Mouse (Mus musculus) gastrocnemius, postnatal 25 days (tissue): Measurements from ENCODE around the gene Lfng. TPM values are rescaled to one million over a fixed set of nuclear protein-coding genes. Genes with fewer than 3 reads are reported as not detected.

Source experiments
- DNase-seq: peaks from one replicate; pipeline ENCODE4 v3.0.0; 2022
- total RNA-seq, 2 experiments: library from RNA; stranded (reverse); gene quantifications; 1 replicate in 1 of 2; 2 replicates in 1 of 2; pipeline ENCODE4 v1.2.3; 2021

Gene Lfng
- total RNA-seq, 2 experiments from 2014 or later: 2.7 to 5.5 TPM

DNA sequence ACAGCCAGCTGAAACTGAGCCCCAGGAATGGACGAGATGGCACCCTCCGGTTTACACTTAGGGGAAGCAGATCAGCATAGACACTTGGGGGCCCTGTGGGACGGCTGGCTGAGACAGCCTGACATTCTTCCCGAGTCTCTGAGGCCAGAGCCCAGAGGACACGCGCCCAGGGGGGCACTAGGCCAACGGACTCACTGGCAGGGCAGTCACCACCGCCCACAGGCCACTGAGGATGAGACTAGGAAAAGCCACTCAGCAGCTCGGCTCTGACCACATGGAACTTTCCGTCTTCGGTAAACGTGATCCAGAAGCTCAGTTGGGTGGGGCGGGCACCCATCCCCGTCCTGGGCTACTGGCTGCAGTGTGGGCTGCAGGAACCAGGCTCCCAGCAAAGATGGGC, 32.8 kb downstream of the Lfng start:
- peak; percentile 84 for DNase-seq

DNA sequence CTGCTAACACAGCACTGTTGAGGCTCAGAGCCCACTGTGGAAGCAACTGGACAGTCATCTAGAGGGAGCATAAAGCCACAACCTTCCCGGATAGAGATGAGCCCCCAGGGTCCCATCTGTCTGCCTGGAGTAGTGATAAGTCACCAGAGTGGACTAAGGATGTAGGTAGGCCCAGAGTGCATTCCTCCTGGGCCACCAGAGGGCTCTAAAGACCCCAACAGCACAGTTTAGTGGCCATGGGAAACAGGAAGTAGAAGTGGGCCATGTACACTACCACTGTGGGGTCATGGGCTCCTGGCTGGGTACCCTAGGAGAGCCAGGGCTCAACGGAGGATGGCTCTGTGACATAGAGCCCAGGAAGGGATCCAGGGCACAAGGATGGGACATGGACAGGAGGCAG, 33.7 kb downstream of the Lfng start:
- no peak for DNase-seq

DNA sequence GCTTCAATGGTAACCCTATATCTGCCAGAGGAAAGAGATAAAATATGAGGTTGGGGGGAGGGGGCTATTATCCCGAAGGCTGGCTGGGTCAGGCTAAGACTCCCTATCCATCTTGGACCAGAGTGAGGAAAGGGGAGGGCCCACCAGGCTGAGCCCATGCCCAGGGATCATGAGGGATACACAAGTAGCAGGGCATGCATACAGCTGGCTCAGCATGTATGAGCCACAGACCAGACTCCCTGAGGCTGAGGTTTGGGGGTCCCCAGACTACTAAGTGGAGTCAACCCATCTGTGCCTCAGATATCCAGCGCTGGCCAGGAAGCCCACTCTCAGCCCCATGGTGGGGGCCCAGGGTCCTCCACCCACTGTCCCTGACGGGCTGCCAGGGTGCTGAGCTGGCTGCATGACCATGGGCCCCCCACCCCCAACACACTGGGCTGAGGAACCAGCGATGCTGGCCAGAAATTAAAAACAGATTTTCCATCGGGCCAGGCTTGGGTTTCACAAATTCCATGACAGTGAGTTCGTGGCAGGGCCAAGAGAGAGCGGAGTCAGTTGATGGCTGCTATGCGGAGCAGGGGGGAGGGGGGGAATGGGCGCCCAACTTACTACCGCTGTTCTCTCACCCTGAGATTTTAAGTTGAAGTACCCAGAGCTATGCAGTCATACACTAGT, 34.3 kb downstream of the Lfng start:
- DNase-seq: peak; percentile 57

DNA sequence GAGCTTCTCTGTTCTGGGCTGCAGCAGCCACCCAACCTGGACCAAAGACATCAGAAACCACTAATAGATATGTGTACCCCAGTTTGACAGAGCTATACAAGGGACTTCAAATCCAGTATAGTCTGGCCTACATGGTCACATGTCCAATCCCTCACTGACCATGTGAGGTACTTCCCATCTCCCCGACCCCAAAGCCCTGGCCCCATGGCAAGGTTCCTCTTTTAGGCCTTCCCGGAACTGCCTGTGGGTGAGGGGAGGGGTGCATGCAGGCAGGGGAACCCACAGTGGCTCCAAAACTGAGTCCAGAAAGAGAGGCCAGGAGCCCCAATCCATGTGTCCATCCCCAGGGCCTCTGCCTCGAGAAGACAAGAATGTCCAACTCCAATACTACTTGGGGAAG, 35.0 kb downstream of the Lfng start:
- DNase-seq: peak; percentile 52

DNA sequence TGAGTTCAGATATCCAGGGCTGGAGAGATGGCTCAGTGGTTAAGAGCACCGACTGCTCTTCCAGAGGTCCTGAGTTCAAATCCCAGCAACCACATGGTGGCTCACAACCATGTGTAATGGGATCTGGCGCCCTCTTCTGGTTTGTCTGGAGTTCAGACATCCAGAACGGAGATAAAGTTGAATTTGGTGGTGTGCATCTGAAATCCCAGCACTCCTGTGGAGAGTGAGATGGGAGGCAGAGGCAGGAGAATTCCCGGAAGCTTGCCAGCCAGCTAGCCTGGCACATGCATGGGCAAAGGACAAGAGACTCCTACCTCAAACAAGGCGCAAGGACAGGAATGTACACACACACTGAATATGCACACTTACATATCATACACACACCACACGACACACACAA, 37.1 kb downstream of the Lfng start:
- DNase-seq: no peak

DNA sequence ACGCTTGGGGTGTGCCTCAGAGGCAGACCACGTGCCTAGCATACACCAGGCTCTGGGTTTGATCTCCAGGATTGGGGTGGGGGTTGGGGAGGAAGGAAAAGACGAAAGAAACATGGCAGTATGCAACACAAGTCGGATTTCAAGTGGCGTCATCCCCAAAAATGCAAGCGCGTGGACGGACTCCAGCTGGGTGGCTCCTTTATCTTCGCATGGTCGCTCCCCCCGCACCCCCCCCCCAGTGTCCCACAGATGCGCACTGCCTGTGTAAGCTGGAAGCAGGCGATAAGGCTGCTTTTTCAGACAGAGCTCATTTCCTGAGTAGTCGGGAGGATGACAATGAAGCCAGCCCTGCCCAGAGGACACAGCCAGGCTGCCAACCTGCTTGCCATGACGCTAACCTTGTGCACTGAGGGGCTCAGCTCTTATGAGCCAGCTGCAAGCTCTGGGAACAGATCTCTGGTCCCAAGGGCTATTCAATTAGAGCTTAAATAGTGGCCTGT, 37.6 kb downstream of the Lfng start:
- no peak for DNase-seq

DNA sequence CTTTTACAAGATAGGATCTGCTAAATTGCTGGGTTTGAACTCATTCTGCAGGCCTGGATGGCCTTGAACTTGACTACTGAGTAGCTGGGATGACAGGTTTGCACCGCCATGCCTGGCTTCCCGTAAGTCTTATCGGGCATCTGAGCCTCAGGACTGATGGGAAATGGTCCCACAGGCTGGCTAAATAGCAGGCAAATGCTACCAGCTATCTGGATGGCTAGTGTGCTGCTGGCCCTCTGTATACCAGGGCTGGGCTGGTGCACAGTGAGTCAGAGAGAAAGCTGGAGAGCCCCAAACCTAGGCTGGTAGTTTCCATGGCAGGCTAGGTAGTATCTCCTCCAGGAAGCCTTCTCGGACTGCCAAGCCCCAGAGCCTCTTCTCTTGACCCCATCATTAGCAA, 38.3 kb downstream of the Lfng start:
- DNase-seq: no peak

DNA sequence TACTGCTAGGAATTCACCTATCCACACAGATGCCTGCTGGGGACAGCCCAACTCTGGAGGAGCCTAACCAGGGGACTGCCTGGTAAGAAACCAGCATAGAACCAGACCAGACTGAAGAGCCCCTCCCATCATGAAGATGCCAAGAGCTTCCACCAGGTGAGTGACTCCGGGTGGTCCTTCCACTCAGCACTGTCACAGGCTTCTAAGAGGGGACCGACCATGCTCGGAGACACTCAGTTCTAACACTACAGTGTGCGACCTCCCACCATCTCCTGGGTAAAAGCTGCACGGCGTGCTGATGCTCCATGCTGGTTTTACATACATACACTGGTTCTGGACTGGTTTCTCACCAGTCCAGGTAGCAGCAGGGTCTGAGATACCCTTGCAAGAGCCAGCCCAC, 39.1 kb downstream of the Lfng start:
- DNase-seq: no peak

DNA sequence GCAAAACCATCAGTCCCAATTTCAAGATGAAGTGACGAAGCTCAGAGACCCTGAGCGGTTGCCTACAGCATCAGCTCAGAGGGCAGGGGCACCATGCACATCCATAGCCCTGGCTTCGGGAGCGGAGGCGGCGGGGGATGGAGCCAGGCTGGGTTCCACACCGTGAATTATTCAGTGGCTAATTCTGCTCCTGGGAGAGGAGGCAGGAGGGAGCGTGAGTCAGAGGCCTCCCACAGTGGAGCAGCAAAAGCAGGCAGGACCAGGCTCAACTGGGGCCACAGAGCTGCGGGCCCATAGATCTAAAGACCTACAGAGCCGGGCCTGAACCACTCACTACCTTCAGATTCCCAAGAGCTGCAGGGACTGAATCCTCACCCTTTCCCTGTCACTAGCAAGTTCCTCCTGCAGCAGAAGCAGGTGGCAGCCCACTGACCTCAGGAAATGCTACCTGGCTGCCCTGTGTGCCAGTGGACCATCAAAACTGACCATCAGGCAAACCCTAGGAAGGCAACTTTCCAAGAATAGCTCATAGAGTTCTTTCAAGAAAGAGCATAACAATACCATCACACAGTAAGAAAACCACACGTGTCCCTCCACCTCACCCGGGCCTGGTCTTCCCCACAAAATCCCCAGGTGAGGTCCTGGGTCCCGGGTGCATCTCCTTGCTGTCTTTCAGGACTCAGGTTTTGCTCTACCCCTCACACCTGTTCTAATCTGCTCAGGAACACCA, 40.1 kb downstream of the Lfng start:
- DNase-seq: no peak

DNA sequence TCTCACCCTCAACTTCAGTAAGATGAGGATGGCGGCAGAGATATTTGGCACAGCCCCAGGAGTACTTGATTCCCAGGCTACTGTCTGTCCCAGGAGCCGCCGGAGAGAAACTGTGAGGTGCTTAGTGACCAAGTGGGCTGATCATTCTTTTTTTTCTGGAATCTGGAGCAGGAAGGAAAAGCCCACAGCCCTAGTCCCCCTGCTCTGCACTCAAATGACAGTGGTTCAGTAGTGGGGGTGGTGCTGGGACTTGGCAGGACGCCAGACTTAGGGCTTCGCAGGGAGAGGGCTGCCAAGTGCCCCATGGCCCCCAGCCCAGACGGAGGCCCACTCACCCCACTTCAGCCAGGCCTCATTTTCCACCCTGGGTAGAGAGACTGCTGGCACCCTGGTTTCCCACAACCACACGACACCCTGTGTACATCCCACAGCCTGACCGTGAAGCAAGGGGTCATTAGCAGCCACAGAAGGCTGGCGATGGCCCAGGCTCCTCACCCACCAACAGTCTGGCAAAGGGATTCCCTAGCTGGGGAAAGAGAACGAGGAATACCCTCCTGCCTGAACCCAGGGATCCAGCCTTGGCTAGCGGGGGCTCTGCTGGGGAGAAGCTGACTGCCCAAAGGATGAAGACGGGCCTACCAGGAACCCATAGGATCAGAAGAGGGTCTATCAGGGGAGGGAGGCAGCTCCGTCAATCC, 40.9 kb downstream of the Lfng start:
- no peak for DNase-seq

DNA sequence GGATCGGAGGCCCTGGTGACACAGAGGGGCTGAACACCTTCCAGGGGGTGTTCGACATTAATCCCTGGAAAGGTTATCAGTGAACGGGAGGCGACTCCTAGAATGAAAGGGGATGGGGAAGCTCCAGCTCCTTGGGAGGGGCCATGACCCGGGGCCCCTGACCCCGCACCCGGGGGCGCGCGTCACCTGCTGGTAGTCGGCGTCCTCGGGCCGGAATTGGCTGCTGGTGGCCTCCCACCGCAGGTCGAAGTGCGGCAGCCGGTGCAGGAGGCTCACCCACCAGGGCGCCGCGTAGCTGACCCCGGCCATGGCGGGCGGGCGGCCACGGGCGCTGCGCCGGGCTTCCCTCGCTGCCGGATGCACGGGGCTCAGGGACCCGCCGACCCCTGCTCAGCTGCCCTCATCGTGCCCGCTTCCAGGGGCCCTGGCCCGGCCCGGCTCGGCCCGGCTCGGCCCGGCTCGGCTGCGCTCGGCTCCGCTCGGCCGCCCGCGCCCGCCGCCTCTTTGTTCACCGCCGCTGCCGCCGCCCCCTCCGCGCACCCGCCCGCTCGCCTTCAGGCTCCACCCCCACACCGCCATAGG, 41.5 kb downstream of the Lfng start, which contains the start of gene Ttyh3:
Gene Ttyh3, minus strand, starts transcription at position 513 of the 582 bp plus-strand sequence.
- DNase-seq: no peak

DNA sequence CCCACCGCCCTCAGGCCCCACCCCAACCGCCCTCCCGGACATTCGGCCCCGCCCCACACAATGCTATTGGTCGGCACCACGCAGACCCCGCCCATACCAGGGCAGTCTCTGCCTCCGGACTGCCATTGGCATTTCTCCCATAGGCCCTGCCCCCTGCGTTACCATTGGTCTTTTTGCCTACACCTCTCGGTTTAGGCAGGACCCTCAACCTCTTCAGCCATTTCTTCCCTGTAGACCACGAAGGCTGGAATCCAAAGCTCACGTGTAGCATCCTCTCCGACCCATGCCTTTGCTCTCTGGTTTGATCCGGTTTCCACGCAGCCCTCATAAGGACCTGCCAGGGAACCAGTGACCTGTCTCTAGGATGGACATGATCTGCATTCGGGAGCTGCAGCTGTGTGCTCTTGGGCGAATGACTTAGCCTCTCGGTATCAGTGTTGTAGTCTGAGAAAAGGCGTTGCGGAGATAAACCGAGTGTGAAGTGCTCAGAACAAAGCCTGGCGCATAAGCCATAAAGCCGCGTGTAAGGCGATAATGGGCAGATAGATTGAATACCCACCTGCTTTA, 42.1 kb downstream of the Lfng start:
- peak; percentile 98 for DNase-seq

DNA sequence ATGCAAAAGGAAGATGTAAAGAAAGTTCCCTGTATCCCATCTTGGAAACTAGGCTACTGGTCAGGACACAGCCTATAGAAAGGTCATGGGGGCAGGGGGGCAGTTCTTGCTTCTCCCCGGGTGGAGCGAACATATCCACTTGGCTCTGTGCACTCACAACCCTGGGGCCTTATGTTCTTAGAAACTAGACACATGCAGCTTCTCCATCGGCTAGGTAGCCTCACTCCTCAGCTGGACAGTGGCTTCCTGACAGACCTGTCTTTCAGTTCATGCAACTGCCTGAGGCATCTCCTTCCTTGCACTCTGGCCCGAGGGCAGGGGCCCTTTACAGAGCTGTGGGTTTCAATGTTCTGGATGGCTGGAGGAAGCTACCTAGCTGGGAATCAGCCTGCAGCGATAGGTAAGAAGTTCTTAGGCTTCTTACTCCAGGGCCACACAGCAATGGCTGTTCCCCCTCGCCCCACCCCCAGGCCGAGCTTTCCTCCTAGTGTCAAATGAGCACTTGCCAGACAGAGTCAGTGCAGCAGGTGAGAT, 42.8 kb downstream of the Lfng start:
- DNase-seq: no peak

DNA sequence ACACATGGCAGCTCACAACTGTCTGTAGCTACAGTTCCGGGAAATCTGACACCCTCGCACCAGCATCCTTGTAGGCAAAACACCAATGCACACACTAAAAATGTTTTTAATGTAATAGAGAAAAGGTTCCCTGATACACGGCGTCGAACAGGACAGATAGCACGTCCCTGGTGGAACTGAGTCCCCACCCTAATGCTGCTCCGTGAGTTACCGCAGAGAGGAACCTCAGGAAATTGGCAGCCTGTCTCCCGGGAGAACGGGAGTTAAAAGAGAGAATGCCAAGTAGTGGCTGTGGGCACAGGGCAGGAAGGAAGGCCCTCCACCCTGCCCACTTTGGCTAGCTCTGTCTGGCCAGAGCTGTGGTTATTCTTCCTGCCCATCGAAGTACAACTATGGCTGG, 44.1 kb downstream of the Lfng start:
- no peak for DNase-seq

DNA sequence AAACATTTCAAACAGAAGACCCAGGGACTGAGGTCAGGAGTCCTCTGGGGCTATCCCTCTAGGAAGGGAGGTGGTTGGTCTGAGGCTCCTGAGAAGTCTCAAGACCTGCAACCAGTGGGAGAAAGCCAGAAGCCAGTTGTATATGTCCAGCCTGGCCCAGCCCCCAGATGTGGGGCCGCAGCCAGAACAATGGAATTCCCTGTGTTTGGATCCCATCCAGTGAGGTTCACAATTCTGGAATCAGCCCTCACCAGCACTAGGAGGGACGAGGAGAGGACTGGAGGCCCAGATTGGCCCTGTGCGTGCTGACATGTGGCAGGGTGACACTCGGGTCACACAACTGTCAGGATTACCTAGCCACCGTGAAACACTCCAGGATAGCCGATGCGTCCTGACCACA, 45.5 kb downstream of the Lfng start:
- DNase-seq: no peak

DNA sequence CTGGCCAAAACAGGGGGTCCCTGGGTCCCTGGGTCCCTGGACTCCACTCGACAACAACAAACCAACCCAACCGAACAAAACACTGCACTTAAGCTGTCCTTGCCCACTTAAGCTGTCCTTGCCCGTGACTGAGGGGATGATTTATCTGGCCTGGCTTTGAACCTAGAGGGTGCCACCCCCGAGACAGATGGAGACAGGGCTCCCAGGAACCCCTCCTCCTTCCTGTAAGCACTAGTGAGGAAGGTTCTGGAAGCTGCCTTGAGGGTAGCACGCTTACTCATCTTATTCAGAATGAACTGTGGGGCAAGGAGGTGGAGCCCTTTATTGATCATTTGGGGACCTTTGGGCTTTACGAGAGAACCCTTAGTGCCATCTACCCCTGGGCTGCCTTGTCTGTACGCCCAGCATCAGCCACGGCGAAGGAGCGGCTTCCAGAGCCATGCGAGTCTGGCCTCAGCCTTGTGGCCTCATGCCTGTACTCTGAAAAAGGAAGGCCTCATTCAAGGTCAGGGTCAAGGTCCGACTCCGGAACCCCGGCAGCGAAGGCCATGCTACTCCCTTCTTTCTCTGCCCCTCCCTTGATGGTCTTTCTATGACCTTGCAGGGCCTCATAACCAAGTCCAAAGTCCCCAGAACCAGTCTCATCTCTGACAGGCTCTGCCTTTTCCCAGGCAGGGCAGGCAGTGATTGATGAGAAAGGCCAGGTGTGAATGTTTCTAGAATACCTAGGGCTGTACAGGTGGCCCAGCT, 47.2 kb downstream of the Lfng start:
- DNase-seq: no peak

DNA sequence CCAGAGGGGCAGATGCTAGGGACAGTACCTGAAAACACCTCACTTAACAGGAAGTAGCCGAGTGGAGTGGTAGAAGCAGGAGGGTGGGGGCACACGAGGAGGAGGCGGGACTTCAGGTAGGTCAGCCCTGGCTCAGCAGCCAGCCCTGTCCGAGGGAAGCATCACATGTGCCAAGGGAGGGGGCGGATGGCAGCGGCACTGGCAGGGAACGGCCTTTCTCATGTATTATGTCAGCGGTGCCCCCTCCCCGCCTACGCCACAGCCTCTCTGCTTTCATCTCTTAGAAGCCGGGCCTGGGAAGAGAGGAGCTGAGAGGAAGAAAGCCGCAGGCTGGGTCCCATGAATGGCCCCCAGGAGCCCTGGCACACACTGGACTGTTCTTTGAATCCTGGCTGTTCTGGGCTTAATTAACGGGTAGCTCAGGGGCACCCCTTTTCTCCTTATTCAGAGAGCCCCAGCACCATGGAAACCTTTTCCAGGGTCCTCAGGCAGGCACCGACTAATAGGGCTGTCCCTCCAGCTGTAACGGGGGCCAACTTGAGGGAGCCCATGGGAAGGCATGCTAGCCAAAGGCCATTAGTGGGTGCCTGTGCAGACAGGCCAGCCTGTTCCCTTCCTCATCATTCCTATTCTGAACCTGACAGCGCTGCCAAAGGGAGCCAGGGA, 52.6 kb downstream of the Lfng start:
- DNase-seq: no peak

DNA sequence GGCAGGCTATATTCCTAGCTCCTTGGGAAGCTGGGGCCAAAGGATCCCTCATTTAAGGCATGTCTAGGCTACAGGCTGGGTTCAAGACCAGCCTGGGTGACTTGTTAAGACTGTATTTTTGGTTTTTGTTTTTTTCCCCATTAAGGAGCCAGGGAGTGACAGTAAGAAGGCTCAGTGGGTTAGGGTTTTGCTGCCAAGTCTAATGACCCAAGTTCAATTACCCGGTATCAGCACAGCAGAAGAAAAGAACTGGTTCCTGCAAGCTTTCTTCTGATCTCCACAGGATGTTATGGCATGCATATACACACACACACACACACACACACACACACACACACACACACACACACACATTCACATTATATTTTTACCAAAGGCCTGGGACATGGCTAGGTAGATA, 53.3 kb downstream of the Lfng start:
- DNase-seq: no peak

DNA sequence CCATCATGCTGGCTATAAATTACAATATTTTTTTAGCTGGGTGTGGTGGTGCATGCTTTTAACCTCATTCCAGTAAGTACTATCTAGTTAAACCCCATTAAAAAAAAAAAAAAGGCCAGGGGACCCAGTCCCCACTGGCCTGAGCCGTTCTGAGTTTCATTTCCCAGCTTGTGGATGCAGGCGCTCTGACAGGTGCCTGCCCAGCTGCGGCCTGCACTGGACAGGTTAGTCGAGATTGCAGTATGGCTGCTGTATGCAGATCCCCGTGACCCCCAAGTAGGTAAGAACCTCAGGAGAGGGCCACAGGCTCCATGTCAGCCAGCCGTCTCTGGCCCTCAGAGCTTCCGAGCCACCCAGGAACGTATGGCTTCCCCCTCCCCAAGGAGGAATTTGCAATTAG, 54.3 kb downstream of the Lfng start:
- no peak for DNase-seq

DNA sequence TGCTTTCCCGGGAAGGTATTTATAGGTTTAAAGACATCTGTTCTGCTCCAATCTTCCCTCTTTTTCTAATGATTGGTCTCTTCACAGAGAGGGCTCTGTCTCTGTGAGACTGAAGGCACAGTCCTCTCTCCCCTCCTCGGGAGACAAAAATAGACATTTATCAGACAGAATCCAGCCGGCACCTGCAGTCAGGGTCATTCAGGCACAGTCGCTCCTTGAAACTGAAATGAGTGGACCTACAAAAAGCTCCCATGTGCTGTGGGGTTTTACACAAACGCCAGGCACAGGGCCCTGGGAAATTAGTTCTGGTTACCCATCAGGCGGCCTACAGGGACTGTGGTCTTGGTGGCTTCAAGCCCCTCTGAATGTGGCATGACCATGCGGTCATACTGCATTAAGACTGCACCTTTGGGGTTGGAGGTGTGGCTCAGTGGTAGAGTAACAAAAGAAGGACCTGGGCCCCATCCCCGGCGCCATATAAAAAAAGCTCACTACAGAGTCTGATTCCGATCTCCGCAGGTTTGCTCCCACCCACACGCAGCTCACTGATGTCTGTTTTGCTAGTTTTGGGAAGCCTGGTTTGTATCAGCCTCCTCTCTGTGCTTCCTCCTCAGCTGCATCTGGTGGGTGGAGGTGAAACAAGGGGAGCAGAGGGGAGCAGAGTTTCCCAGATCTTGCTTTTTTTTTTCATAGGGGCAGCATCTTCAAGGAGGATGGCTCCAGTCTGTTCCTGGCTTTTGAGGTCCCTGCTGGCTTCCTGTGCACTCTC, 54.9 kb downstream of the Lfng start:
- DNase-seq: no peak
